Mouse (Mus musculus) inflammation-experienced regulatory T-cells, adult 6 months (primary cell): Measurements from ENCODE around the gene Dennd6a. TPM values are rescaled to one million over a fixed set of nuclear protein-coding genes. Genes with fewer than 3 reads are reported as not detected.

Experiments
- polyA plus RNA-seq, 3 experiments: library from polyadenylated mRNA; unstranded; fragments of 100-300 nt; shearing (Covaris generic); gene quantifications; one replicate each; pipeline ENCODE4 v1.2.1; 2017

The Dennd6a gene
- polyA plus RNA-seq, 3 experiments from 2014 or later: 3.3 to 7.0 (median 3.4) TPM

Other genes with a start within 250 kb of the Dennd6a start
- 10 to 100 TPM; 17.6 to 23.4 (median 19.2) TPM for gene Slmap, start 38.9 kb upstream of the Dennd6a start, polyA plus RNA-seq
- 100 to 1,000 TPM; 244 to 322 (median 274) TPM for gene Arf4, start 64.2 kb downstream of the Dennd6a start, polyA plus RNA-seq
- gene Pde12, start 96.0 kb downstream of the Dennd6a start, polyA plus RNA-seq: 1 to 10 TPM; 3.5 to 5.6 (median 5.2) TPM
- gene Dnah12, start 119.4 kb downstream of the Dennd6a start, polyA plus RNA-seq: under 1 TPM in 2 of 3 experiments, not detected in 1; 0.04 to 0.06 TPM